Mouse (Mus musculus) retina, adult 2 months (tissue): ENCODE data around the gene Olfr1390.
"Not testable (repeated sequence)": the region's sequence is repeated elsewhere in the genome, so short reads cannot be mapped to it uniquely, and the experiment has no call there.

Source experiments
- DNase-seq: peaks from one replicate; pipeline ENCODE4 v3.0.0-alpha.2; 2012; ENCODE audit warnings: low read depth, low spot score

Olfr1390 gene

DNA sequence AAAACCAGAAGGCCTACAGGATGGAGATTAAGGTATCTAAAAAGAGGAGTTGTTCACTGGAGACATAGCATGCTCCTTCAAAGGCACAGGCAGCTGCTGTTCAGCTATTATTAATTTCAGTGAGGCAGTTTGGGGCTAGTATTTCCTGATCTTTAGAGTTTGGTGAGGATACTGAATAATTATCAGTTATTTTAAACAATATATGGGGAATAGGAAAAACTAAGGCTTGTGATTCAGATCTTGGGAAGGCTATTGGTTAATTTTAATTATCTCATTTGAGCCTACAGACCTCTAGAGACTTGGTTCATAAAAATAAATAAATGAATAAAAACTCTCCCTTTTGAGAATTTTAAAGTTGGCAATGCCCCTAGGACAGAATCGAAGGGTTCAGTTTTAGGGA, at the start of gene Olfr1390:
Gene Olfr1390 (plus strand): TSS at position 301 of the 400 bp plus-strand sequence.
- no peak for DNase-seq

DNA sequence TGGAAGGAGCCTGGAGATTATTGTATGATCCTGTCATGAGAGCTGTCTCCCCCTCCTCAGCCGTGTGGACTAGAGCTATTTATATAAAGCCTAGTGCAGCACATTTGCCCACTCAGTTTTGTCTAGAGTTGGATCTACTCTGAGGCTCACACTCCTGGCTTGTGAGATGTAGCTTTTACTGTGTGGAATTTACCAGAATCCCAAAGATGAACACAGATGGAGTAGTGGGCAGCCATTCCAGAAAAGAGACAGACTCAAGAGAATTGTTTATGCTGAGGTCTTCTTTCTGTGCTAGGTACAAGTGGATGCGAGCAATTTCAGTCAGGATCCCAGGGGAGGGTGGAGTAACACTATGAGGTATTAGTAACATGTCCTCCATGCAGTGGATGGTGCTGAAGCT, 47.7 kb upstream of the Olfr1390 start:
- no peak for DNase-seq

DNA sequence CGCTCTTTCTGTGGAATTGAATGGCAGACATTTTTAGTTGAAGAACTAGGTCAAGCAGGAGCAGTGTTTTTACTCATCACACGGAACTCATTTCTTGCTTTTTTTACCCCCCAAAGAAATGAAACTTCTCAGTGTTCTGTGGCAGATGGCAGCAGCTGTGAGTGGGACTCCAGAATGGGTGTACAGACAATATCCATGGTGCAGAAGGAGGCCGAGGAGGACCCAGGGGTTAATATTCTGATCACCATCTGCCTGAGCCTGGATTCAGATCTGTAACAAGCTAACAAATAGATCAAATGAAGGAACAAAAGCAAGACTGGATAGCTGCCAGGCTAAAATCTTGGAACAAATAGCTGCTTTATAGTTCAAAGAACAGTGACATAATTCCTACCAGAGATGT, 42.2 kb upstream of the Olfr1390 start:
- no peak for DNase-seq

DNA sequence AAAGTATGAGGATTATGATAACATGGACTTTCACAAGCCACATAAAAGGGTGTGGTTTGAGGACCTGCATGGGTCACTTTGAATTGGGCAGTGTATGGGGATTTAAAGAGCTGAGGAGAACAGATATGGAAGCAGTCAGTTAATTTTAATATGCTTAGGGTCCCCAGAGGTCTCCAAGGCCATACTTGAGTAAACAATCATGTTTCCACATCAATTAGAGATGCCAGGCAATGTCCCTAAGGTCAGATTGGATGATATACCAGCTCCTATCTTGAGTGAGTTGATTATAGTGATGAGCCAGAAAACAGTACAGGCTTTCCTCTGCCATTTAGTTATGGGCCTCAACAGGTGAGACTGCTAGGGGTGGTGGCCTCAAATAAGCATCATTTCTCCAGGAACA, 30.5 kb upstream of the Olfr1390 start, which contains the start of gene Olfr10:
Gene Olfr10 (plus strand): TSS at position 301 of the 400 bp plus-strand sequence.
- no peak for DNase-seq

DNA sequence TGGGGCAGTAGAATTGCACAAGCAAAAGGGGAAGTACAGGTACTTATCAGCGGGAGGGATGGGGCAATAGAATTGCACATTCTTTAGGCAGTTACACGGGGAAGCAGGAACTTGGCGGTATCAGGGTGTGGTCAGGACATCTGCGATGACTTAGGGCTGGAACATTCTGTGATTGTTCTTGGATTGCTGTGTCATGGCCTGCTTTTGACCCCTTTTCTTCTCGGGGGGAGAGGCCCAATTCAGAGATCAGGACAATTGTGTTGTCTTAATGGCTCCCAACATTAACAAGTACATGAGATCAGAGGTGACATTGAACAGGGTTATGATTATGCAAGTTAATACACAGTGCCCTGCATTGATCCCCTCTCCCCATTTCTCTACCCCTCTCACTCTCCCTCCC, 26.4 kb upstream of the Olfr1390 start:
- not testable (repeated sequence) for DNase-seq

DNA sequence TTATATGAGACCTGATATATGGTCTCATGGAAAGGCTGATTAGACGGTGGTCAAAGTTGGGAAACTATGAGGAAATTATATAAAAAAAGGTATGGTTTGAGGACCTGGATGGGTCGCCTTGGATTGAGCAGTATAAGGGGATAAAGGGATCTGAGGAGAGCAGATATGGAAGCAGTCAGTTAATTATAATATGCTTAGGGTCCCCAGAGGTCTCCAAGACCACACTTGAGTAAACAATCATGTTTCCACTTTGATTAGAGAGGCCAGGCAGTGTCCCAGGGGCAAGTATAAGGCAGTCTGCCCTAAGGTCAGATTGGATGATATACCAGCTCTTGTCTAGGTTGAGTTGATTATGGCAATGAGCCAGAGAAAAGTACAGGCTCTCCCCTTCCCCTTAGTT, 12.5 kb upstream of the Olfr1390 start, which contains the start of gene Olfr1391:
Gene Olfr1391 (plus strand): TSS at position 301 of the 400 bp plus-strand sequence.
- DNase-seq: no peak

DNA sequence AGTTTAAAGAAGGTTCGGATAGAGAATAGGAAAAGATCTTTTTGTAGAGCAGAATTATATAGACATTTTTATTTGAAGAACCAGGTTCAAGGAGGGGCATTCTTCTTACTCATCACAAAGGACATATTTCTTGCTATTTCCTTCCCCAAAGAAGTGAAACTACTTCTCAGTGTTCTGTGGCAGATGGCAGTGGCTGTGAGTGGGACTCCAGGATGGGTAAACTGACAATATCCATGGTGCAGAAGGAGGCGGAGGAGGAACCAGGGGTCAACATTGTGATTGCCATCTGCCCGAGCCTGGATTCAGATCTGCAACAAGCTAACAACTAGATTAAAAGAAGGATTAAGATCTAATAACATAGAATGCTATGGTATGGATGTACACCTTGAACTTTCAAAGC, 8.3 kb upstream of the Olfr1390 start:
- no peak for DNase-seq

DNA sequence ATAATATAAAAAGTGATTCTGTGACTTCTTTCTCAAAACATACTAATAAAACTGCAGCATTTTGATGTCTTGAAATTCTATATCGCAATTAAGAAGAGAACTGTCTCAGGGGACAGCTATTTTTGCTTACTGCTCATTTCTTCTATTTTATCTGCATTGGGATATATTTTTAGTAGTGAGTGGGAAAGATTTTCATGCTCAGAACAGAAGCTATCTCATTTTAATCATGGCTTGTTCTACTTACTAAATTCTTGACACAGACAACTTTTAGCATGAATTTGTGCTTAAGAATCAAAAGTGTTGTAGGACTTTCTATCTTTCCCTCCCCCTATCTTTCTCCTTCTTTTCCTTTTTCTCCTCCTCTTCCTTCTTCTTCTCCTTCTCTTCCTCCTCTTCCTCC, 5.3 kb upstream of the Olfr1390 start:
- DNase-seq: no peak

DNA sequence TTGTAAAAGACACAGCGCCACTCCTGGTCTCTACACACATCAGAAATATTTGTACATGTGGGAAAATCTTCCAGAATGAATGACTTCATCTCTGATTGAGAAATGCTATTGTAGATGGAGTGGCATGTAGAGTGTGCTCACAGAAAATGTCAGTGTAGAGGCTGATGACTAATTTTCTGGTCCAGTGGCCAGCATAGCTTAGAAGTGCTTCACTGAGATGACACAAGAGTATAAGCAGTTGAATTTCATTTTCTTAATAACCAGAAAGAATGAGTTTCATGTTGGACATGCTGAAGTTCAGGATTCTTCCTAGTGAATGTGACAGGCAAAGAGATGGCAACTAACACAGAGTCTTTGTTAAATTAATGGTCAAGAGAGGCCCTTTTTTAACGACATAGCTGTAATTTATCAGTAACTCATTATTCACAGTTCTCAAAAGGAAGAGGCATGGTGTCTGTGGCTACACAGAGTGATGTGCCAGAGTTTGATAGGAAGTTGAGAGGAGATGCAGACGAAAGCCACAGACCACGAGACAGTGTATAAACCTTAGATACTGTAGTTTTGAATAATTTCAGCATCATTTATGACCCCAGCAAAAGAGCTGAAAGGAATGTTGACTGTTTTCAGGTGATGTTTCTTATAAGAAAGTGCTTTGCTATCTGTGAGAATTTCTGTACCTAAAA, 2.3 kb downstream of the Olfr1390 start:
- DNase-seq: no peak

DNA sequence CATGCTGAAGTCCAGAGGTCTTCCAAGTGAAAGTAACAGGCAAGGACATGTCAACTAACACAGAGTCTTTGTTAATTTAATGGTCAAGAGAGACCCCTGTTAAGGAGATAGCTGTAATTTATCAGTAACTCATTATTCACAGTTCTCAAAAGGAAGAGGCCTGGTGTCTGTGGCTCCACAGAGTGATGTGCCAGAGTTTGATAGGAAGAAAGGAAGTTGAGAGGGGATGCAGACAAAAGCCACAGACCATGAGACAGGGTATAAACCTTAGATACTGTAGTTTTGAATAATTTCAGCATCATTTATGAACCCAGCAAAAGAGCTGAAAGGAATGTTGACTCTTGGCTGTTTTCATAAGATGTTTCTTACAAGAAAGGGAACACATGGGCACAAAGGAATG, 48.1 kb downstream of the Olfr1390 start:
- DNase-seq: no peak

DNA sequence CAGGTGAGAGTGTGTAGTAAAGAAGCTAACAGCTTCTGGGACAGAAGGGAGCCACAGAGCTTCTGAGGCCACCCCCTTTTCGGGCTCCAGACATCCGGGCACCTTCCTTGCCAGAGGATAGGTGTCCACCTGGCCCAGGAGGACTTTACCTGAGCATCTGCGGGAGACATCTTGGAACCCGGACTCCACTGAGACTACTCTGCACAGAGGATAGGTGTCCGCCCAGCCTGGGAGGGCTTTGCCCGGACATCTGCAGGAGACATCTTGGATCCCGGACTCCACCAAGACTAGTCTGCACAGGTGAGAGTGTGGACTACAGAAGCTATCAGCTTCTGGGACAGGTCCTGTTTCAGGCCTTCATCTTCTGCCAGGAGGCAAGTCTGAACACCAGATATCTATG, 51.1 kb downstream of the Olfr1390 start:
- DNase-seq: not testable (repeated sequence)
